Mouse (Mus musculus): ENCODE results near the gene E330021D16Rik. TPM values are rescaled to one million over a fixed set of nuclear protein-coding genes. Genes with fewer than 3 reads are reported as not detected.
A peak's percentile ranks its signal among the peaks of the same experiment; 100 is the strongest.

Gene E330021D16Rik
- polyA plus RNA-seq, 1 experiment from 2014 or later = 0.15 TPM

DNA sequence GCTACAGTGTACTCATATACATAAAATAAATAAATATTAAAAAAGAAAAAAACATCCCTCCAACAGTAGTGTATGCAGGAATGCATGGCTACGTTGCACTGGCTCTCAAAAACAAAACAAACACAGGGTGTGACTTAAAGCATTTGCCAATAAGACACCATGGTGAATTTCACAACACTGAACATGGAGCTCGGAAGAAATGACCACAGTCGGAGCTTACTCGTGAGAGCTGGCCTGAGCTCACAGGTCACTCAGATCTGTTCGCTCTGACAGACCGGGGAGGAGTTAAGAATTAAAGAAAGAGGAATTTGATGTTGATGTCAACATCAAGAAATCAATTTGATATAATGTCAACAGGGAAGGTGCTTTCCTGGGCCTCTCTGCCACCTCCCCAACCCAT is 18.2 kb upstream of the E330021D16Rik start:
- DNase-seq (ENCODE audit: low spot score) = no peak
- 93% methylated on average over 6 of the region's 6 CpGs for WGBS
- H3K27ac ChIP-seq (replicated peaks) = no peak overlapping the region
- H3K9me3 ChIP-seq = no peaks in the 10 kb centered on the region
- no peak overlapping the region for H3K4me3 ChIP-seq
- H3K27me3 ChIP-seq (replicated peaks; ENCODE audit: low read depth, poor library complexity, severe bottlenecking) = no peaks in the 10 kb centered on the region
- peaks cover 13% of the 10 kb centered on the region for H3K4me1 ChIP-seq
- no peaks in the 10 kb centered on the region for H3K36me3 ChIP-seq (replicated peaks)

- Histone ChIP-seq H3K27ac (replicated peaks) (no peak overlapping the region), H3K9me3 (no peaks in the 10 kb centered on the region), H3K4me1 (0 out of 2 replicates have a peak, but pooled peaks cover 5% of the 10 kb centered on the region), H3K36me3 (replicated peaks) (no peaks in the 10 kb centered on the region), H3K4me3 (no peak overlapping the region), H3K27me3 (replicated peaks; ENCODE audit: low read depth, poor library complexity, severe bottlenecking) (no peaks in the 10 kb centered on the region)
- no peak for DNase-seq (ENCODE audit: low spot score)
- 43% methylated on average over 7 of the region's 7 CpGs for WGBS
These were observed 16.5 kb upstream of the E330021D16Rik start for GRCm38 (mm10) chr6:136431896-136432248.

- Histone ChIP-seq H3K4me1 (0 out of 2 replicates have a peak, but pooled peaks cover 5% of the 10 kb centered on the region), H3K4me3 (no peak overlapping the region), H3K9me3 (no peaks in the 10 kb centered on the region), H3K27ac (replicated peaks) (no peak overlapping the region), H3K27me3 (replicated peaks; ENCODE audit: low read depth, poor library complexity, severe bottlenecking) (no peaks in the 10 kb centered on the region), H3K36me3 (replicated peaks) (no peaks in the 10 kb centered on the region)
- WGBS = 61% methylated on average over 10 of the region's 10 CpGs
- no peak for DNase-seq (ENCODE audit: low spot score)
These were observed 16.0 kb upstream of the E330021D16Rik start for GRCm38 (mm10) chr6:136431169-136431895.

- DNase-seq (ENCODE audit: low spot score) = no peak
- no peaks in the 10 kb centered on the region for H3K27me3 ChIP-seq (replicated peaks; ENCODE audit: low read depth, poor library complexity, severe bottlenecking)
- 60% methylated on average over 4 of the region's 4 CpGs for WGBS
- 0 out of 2 replicates have a peak, but pooled peaks cover 5% of the 10 kb centered on the region for H3K4me1 ChIP-seq
- no peak overlapping the region for H3K27ac ChIP-seq (replicated peaks)
- no peak overlapping the region for H3K4me3 ChIP-seq
- no peaks in the 10 kb centered on the region for H3K36me3 ChIP-seq (replicated peaks)
- no peaks in the 10 kb centered on the region for H3K9me3 ChIP-seq
These were observed 14.1 kb upstream of the E330021D16Rik start for GRCm38 (mm10) chr6:136429441-136429840.

- Histone ChIP-seq H3K4me3 (no peak overlapping the region), H3K36me3 (replicated peaks) (no peaks in the 10 kb centered on the region), H3K27me3 (replicated peaks; ENCODE audit: low read depth, poor library complexity, severe bottlenecking) (no peaks in the 10 kb centered on the region), H3K9me3 (no peaks in the 10 kb centered on the region), H3K27ac (replicated peaks) (no peak overlapping the region), H3K4me1 (0 out of 2 replicates have a peak, but pooled peaks cover 5% of the 10 kb centered on the region)
- 87% methylated on average over 5 of the region's 5 CpGs for WGBS
- no peak for DNase-seq (ENCODE audit: low spot score)
These were observed 13.0 kb upstream of the E330021D16Rik start for GRCm38 (mm10) chr6:136428412-136428811.

DNA sequence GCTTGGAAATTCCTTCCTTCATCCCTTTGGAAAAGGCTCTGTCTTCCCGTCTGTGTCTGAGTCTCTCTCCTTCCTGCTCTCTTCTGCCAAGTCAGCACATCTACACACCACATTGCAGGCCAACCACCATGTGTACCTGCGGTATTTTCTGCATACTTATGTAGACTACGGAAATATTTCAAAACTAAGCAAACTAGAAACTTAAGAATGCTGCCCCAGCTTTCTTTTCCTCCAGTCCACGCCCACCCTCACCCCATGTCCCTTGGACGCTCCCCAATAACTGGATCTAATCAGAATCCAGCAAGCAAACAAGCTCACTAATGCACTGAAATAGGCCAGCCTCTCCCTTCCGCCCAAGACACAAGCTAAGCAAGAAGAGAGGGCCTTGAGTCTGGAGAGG is 11.9 kb upstream of the E330021D16Rik start:
- no peaks in the 10 kb centered on the region for H3K9me3 ChIP-seq
- 89% methylated on average over 6 of the region's 6 CpGs for WGBS
- DNase-seq (ENCODE audit: low spot score) = no peak
- H3K4me1 ChIP-seq = 0 out of 2 replicates have a peak, but pooled peaks cover 5% of the 10 kb centered on the region
- H3K27me3 ChIP-seq (replicated peaks; ENCODE audit: low read depth, poor library complexity, severe bottlenecking) = no peaks in the 10 kb centered on the region
- H3K4me3 ChIP-seq = no peak overlapping the region
- H3K27ac ChIP-seq (replicated peaks) = no peak overlapping the region
- H3K36me3 ChIP-seq (replicated peaks) = no peaks in the 10 kb centered on the region

- Histone ChIP-seq H3K36me3 (replicated peaks) (no peaks in the 10 kb centered on the region), H3K27me3 (replicated peaks; ENCODE audit: low read depth, poor library complexity, severe bottlenecking) (no peaks in the 10 kb centered on the region), H3K4me1 (no peaks in the 10 kb centered on the region), H3K27ac (replicated peaks) (no peak overlapping the region), H3K4me3 (no peak overlapping the region), H3K9me3 (no peaks in the 10 kb centered on the region)
- no peak for DNase-seq (ENCODE audit: low spot score)
- WGBS = 87% methylated on average over 5 of the region's 5 CpGs
These were observed 10.6 kb upstream of the E330021D16Rik start for GRCm38 (mm10) chr6:136425956-136426355.

GRCm38 (mm10) chr6:136424166-136424565 is 8.8 kb upstream of the E330021D16Rik start:
- DNase-seq (ENCODE audit: low spot score) = no peak
- Histone ChIP-seq H3K27ac (replicated peaks) (no peak overlapping the region), H3K27me3 (replicated peaks; ENCODE audit: low read depth, poor library complexity, severe bottlenecking) (no peaks in the 10 kb centered on the region), H3K36me3 (replicated peaks) (no peaks in the 10 kb centered on the region), H3K4me1 (no peaks in the 10 kb centered on the region), H3K4me3 (no peak overlapping the region), H3K9me3 (no peaks in the 10 kb centered on the region)
- WGBS = 91% methylated on average over 3 of the region's 3 CpGs

GRCm38 (mm10) chr6:136423201-136423600 is 7.8 kb upstream of the E330021D16Rik start:
- Histone ChIP-seq H3K27me3 (replicated peaks; ENCODE audit: low read depth, poor library complexity, severe bottlenecking) (no peaks in the 10 kb centered on the region), H3K4me3 (no peak overlapping the region), H3K9me3 (no peaks in the 10 kb centered on the region), H3K4me1 (no peaks in the 10 kb centered on the region), H3K27ac (replicated peaks) (no peak overlapping the region), H3K36me3 (replicated peaks) (no peaks in the 10 kb centered on the region)
- WGBS = 86% methylated on average over 5 of the region's 5 CpGs
- no peak for DNase-seq (ENCODE audit: low spot score)

GRCm38 (mm10) chr6:136422084-136422853 is 6.9 kb upstream of the E330021D16Rik start:
- no peaks in the 10 kb centered on the region for H3K9me3 ChIP-seq
- peak; percentile 65 for DNase-seq (ENCODE audit: low spot score)
- WGBS = 61% methylated on average over 16 of the region's 16 CpGs
- no peaks in the 10 kb centered on the region for H3K27me3 ChIP-seq (replicated peaks; ENCODE audit: low read depth, poor library complexity, severe bottlenecking)
- no peak overlapping the region for H3K27ac ChIP-seq (replicated peaks)
- H3K36me3 ChIP-seq (replicated peaks) = no peaks in the 10 kb centered on the region
- no peaks in the 10 kb centered on the region for H3K4me1 ChIP-seq
- no peak overlapping the region for H3K4me3 ChIP-seq

DNA sequence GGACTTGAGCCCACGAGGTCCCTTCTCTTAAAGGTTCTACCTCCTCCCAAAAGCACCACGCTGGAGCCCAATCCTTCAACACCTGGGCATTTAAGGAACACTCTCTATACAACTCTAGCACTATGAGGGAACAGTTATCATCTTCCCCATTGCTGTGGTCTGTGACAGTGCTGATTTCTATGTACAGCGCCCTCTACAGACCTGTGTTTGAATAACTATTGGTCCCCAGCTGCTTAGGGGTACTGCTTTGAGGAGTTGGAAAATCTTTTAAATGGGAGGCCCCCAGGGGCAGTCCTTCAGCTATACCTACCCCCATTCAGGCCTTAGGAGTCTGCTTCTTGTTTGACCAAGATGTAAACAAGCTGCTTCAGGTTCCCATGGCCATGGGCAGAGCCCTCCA is 5.7 kb upstream of the E330021D16Rik start:
- WGBS = 62% methylated on average over 3 of the region's 3 CpGs
- Histone ChIP-seq H3K4me1 (no peaks in the 10 kb centered on the region), H3K4me3 (no peak overlapping the region), H3K27me3 (replicated peaks; ENCODE audit: low read depth, poor library complexity, severe bottlenecking) (no peaks in the 10 kb centered on the region), H3K9me3 (no peaks in the 10 kb centered on the region), H3K36me3 (replicated peaks) (no peaks in the 10 kb centered on the region), H3K27ac (replicated peaks) (no peak overlapping the region)
- no peak for DNase-seq (ENCODE audit: low spot score)

GRCm38 (mm10) chr6:136418889-136419835 is 3.8 kb upstream of the E330021D16Rik start:
- no peak overlapping the region for H3K27ac ChIP-seq (replicated peaks)
- H3K27me3 ChIP-seq (replicated peaks; ENCODE audit: low read depth, poor library complexity, severe bottlenecking) = no peaks in the 10 kb centered on the region
- WGBS = 82% methylated on average over 17 of the region's 17 CpGs
- H3K4me1 ChIP-seq = no peaks in the 10 kb centered on the region
- H3K9me3 ChIP-seq = no peaks in the 10 kb centered on the region
- DNase-seq (ENCODE audit: low spot score) = no peak
- H3K4me3 ChIP-seq = no peak overlapping the region
- no peaks in the 10 kb centered on the region for H3K36me3 ChIP-seq (replicated peaks)
